In genomic region chr5:102266451-102266850, GRCm38 (mm10) we compare ENCODE assay signal across 19 mouse cellular contexts.
DNase-seq lines count a peak whose midpoint lies in the region; ATAC-seq and TF ChIP-seq lines count a peak whose summit lies in the region.
"Had no signal": no experiment of that assay in that cellular context is flagged by ENCODE, and none has a peak within 500 bp of the region (broad histone marks: within the 10 kb centered on the region; RNA-seq: fewer than 3 reads in every experiment).

No protein-coding gene starts in this region.

- H3K27me3 ChIP-seq in kidney, embryonic 15.5 days: no peaks in the 10 kb centered on the region
- H3K27me3 ChIP-seq in midbrain, embryonic 10.5 days (ENCODE audit: low read depth, poor library complexity, severe bottlenecking): no peaks in the 10 kb centered on the region
- H3K27me3 ChIP-seq in midbrain, postnatal 0 days (ENCODE audit: insufficient read depth, low read length): no peaks in the 10 kb centered on the region
- no peaks in the 10 kb centered on the region for H3K27me3 ChIP-seq in limb, embryonic 14.5 days (ENCODE audit: control insufficient read depth, insufficient read depth, low read length)
- no peaks in the 10 kb centered on the region for H3K27me3 ChIP-seq in forebrain, postnatal 0 days (ENCODE audit: insufficient read depth, low read length)
- H3K27me3 ChIP-seq: CH12.LX; forebrain, embryonic 13.5 days had no signal

- DNase-seq in heart, adult 11 months: peak; percentile 74
- no peak for DNase-seq in heart, postnatal 36 days
- DNase-seq in kidney, postnatal 14 days: no peak
- DNase-seq in midbrain, embryonic 10.5 days (ENCODE audit: low spot score): no peak
- no peak for DNase-seq in midbrain, postnatal 0 days (ENCODE audit: low spot score)
- DNase-seq in limb, embryonic 14.5 days (ENCODE audit: low spot score): no peak
- DNase-seq in forebrain, postnatal 0 days: no peak
- DNase-seq: adrenal gland, adult 8-10 months; cerebellum, adult 11-12 months; cerebellum, adult 9-10 months; cerebellum, postnatal 25 days; heart, adult 18-20 months; heart, postnatal 10 days had no signal

- no peak overlapping the region for H3K9ac ChIP-seq in kidney, embryonic 15.5 days
- no peak overlapping the region for H3K9ac ChIP-seq in midbrain, postnatal 0 days (replicated peaks; ENCODE audit: low read length, poor library complexity, severe bottlenecking)
- H3K9ac ChIP-seq in limb, embryonic 14.5 days (ENCODE audit: low read depth, low read length, severe bottlenecking): no peak overlapping the region
- no peak overlapping the region for H3K9ac ChIP-seq in forebrain, postnatal 0 days
- H3K9ac ChIP-seq: forebrain, embryonic 13.5 days had no signal

- H3K27ac ChIP-seq in kidney, embryonic 15.5 days: no peak overlapping the region
- 0 out of 2 replicates have a peak overlapping the region, but pooled peaks have one; percentile 5 for H3K27ac ChIP-seq in midbrain, embryonic 10.5 days (replicated peaks)
- no peak overlapping the region for H3K27ac ChIP-seq in midbrain, postnatal 0 days (ENCODE audit: low read depth, low read length)
- H3K27ac ChIP-seq in limb, embryonic 14.5 days (replicated peaks; ENCODE audit: low read depth, low read length): peak overlapping the region; percentile 43; the same call in 1 of the 2 replicates
- H3K27ac ChIP-seq in forebrain, postnatal 0 days (ENCODE audit: low read depth, low read length): no peak overlapping the region
- H3K27ac ChIP-seq: embryonic facial prominence, embryonic 10.5 days; forebrain, embryonic 13.5 days; heart, embryonic 10.5 days had no signal

- 0 out of 2 replicates have a peak, but pooled peaks have one; percentile 36 for ATAC-seq in kidney, embryonic 15.5 days (replicated peaks; ENCODE audit: low FRiP score)
- ATAC-seq in midbrain, postnatal 0 days (ENCODE audit: low FRiP score): no peak
- ATAC-seq in limb, embryonic 14.5 days (ENCODE audit: low FRiP score, low read depth): no peak; the same call in 1 of the 2 replicates
- ATAC-seq in forebrain, postnatal 0 days: no peak
- ATAC-seq: forebrain, embryonic 13.5 days; hindbrain, embryonic 16.5 days had no signal

- 0 out of 2 replicates have a peak overlapping the region, but pooled peaks have one; percentile 5 for H3K4me2 ChIP-seq in kidney, embryonic 15.5 days
- H3K4me2 ChIP-seq in midbrain, postnatal 0 days (ENCODE audit: low read depth, low read length, poor library complexity, severe bottlenecking): no peak overlapping the region
- H3K4me2 ChIP-seq in limb, embryonic 14.5 days (replicated peaks; ENCODE audit: low read depth, low read length, severe bottlenecking): no peak overlapping the region
- H3K4me2 ChIP-seq in forebrain, postnatal 0 days (ENCODE audit: low read depth): no peak overlapping the region
- H3K4me2 ChIP-seq: forebrain, embryonic 13.5 days had no signal

- no peaks in the 10 kb centered on the region for H3K9me3 ChIP-seq in kidney, embryonic 15.5 days (replicated peaks)
- no peaks in the 10 kb centered on the region for H3K9me3 ChIP-seq in midbrain, embryonic 10.5 days (replicated peaks)
- H3K9me3 ChIP-seq in midbrain, postnatal 0 days (ENCODE audit: low read length): 0 out of 2 replicates have a peak, but pooled peaks cover 2% of the 10 kb centered on the region
- H3K9me3 ChIP-seq in limb, embryonic 14.5 days (ENCODE audit: control insufficient read depth, low read length): no peaks in the 10 kb centered on the region
- H3K9me3 ChIP-seq in forebrain, postnatal 0 days (ENCODE audit: low read length): no peaks in the 10 kb centered on the region
- H3K9me3 ChIP-seq: embryonic facial prominence, embryonic 10.5 days; forebrain, embryonic 13.5 days; heart, embryonic 10.5 days had no signal

- intact Hi-C loops in heart, postnatal 36 days (cut with DNase I): no loop called here

- H3K4me3 ChIP-seq in kidney, embryonic 15.5 days (replicated peaks): no peak overlapping the region
- H3K4me3 ChIP-seq in midbrain, embryonic 10.5 days: no peak overlapping the region
- H3K4me3 ChIP-seq in midbrain, postnatal 0 days (ENCODE audit: low read depth, low read length): no peak overlapping the region
- no peak overlapping the region for H3K4me3 ChIP-seq in limb, embryonic 14.5 days (replicated peaks; ENCODE audit: low read length)
- H3K4me3 ChIP-seq in forebrain, postnatal 0 days (ENCODE audit: low read depth, low read length): no peak overlapping the region
- H3K4me3 ChIP-seq: embryonic facial prominence, embryonic 10.5 days; forebrain, embryonic 13.5 days; heart, embryonic 10.5 days had no signal

- H3K4me1 ChIP-seq in kidney, embryonic 15.5 days: 0 out of 2 replicates have a peak, but pooled peaks cover 4% of the 10 kb centered on the region
- peaks cover 5% of the 10 kb centered on the region; the same call in 1 of the 2 replicates for H3K4me1 ChIP-seq in midbrain, embryonic 10.5 days
- no peaks in the 10 kb centered on the region for H3K4me1 ChIP-seq in midbrain, postnatal 0 days (ENCODE audit: insufficient read depth, low read length)
- peaks cover 6% of the 10 kb centered on the region; the same call in 1 of the 2 replicates for H3K4me1 ChIP-seq in limb, embryonic 14.5 days (ENCODE audit: control insufficient read depth, insufficient read depth, low read length)
- no peaks in the 10 kb centered on the region for H3K4me1 ChIP-seq in forebrain, postnatal 0 days (ENCODE audit: insufficient read depth)
- H3K4me1 ChIP-seq: forebrain, embryonic 13.5 days; heart, embryonic 10.5 days had no signal

- H3K36me3 ChIP-seq in kidney, embryonic 15.5 days: no peaks in the 10 kb centered on the region
- no peaks in the 10 kb centered on the region for H3K36me3 ChIP-seq in midbrain, embryonic 10.5 days
- no peaks in the 10 kb centered on the region for H3K36me3 ChIP-seq in midbrain, postnatal 0 days (ENCODE audit: insufficient read depth, low read length)
- no peaks in the 10 kb centered on the region for H3K36me3 ChIP-seq in limb, embryonic 14.5 days (ENCODE audit: control insufficient read depth, insufficient read depth, low read length)
- no peaks in the 10 kb centered on the region for H3K36me3 ChIP-seq in forebrain, postnatal 0 days (ENCODE audit: insufficient read depth)
- H3K36me3 ChIP-seq: embryonic facial prominence, embryonic 10.5 days; heart, embryonic 10.5 days had no signal

- no peak for TF ChIP-seq CTCF in midbrain, postnatal 0 days (IDR thresholded peaks at IDR 0.05)
- no peak for TF ChIP-seq CTCF in forebrain, postnatal 0 days (IDR thresholded peaks at IDR 0.05; ENCODE audit: low read depth)

- TF ChIP-seq POLR2A in limb, embryonic 14.5 days (IDR thresholded peaks at IDR 0.05; ENCODE audit: borderline replicate concordance, extremely low read depth, insufficient read depth, insufficient read length): no peak

- WGBS in kidney, embryonic 15.5 days: 33% methylated on average over 11 of the region's 11 CpGs
- WGBS in midbrain, embryonic 10.5 days: 61% methylated on average over 11 of the region's 11 CpGs
- WGBS in midbrain, postnatal 0 days: 54% methylated on average over 11 of the region's 11 CpGs
- 59% methylated on average over 11 of the region's 11 CpGs for WGBS in limb, embryonic 14.5 days
- WGBS in forebrain, postnatal 0 days: 75% methylated on average over 11 of the region's 11 CpGs

Comparison
In these comparisons a context has a peak if more than half of its experiments do, and no peak if none do; other contexts are left out.
1. H3K27ac ChIP-seq: peak in midbrain, embryonic 10.5 days (single experiment) and limb, embryonic 14.5 days (single experiment); none in kidney, embryonic 15.5 days (single experiment), midbrain, postnatal 0 days (single experiment) and forebrain, postnatal 0 days (single experiment).